Mouse (Mus musculus) kidney, adult 2 months (tissue): Measurements from ENCODE around the gene Sh2d7.

ENCODE experiments used
- CTCF ChIP-seq: fragments of 200-500 bp; conservative IDR thresholded peaks from 2 replicates; pipeline ENCODE4 v1.5.1; 2011; ENCODE audit warnings: low read depth, mild to moderate bottlenecking, control low read depth, low read length, moderate library complexity, mixed read lengths; ENCODE audit not compliant: insufficient read depth, insufficient read length
- POLR2A ChIP-seq: fragments of 200-500 bp; IDR thresholded peaks from one replicate; pipeline ENCODE4 v1.6.1; 2011; ENCODE audit warnings: low read depth, low read length, control low read depth

- no peak for TF ChIP-seq CTCF
- TF ChIP-seq POLR2A: no peak
Measured at GRCm38 (mm10) chr9:54571130-54571839, 32.5 kb downstream of the Sh2d7 start.
